Mouse (Mus musculus): ENCODE measurements at regions not wholly inside any gene's neighbourhood (a gene's known extent, or its start where the extent isn't known, plus 50 kb on each side); places are given as distances from the start of the nearest gene placed in this dataset.
A peak's percentile ranks its signal among the peaks of the same experiment; 100 is the strongest.
"Not testable (repeated sequence)": the region's sequence is repeated elsewhere in the genome, so short reads cannot be mapped to it uniquely, and the experiment has no call there.

- no peak for DNase-seq (ENCODE audit: low spot score)
Observed at GRCm38 (mm10) chr12:77058596-77059190, 96.7 kb upstream of the Max start.

GRCm38 (mm10) chr12:77056748-77057370, 94.9 kb upstream of the Max start:
- peak; percentile 69 for DNase-seq (ENCODE audit: low spot score)

GRCm38 (mm10) chr12:77054700-77055099, 92.7 kb upstream of the Max start:
- DNase-seq (ENCODE audit: low spot score) = no peak

GRCm38 (mm10) chr12:77054211-77054610, 92.2 kb upstream of the Max start:
- no peak for DNase-seq (ENCODE audit: low spot score)

GRCm38 (mm10) chr12:77052853-77053252, 90.9 kb upstream of the Max start:
- peak; percentile 73 for DNase-seq (ENCODE audit: low spot score)

GRCm38 (mm10) chr12:77048380-77048779, 86.4 kb upstream of the Max start:
- DNase-seq (ENCODE audit: low spot score) = no peak

GRCm38 (mm10) chr12:77047273-77047672, 85.3 kb upstream of the Max start:
- DNase-seq (ENCODE audit: low spot score) = no peak

- no peak for DNase-seq (ENCODE audit: low spot score)
Observed at GRCm38 (mm10) chr12:77045956-77046355, 84.0 kb upstream of the Max start.

GRCm38 (mm10) chr12:77045356-77045755, 83.4 kb upstream of the Max start:
- no peak for DNase-seq (ENCODE audit: low spot score)

GRCm38 (mm10) chr12:77042356-77042755, 80.4 kb upstream of the Max start:
- no peak for DNase-seq (ENCODE audit: low spot score)

GRCm38 (mm10) chr12:77041141-77041540, 79.1 kb upstream of the Max start:
- DNase-seq (ENCODE audit: low spot score) = no peak

GRCm38 (mm10) chr12:77039953-77040305, 77.9 kb upstream of the Max start:
- DNase-seq (ENCODE audit: low spot score) = peak; percentile 33

GRCm38 (mm10) chr12:77039295-77039952, 77.4 kb upstream of the Max start:
- peak; percentile 50 for DNase-seq (ENCODE audit: low spot score)

GRCm38 (mm10) chr12:77035676-77036075, 73.7 kb upstream of the Max start:
- no peak for DNase-seq (ENCODE audit: low spot score)

GRCm38 (mm10) chr12:77031448-77031847, 69.4 kb upstream of the Max start:
- no peak for DNase-seq (ENCODE audit: low spot score)

- DNase-seq (ENCODE audit: low spot score) = no peak
Observed at GRCm38 (mm10) chr12:77025431-77025879, 63.5 kb upstream of the Max start.

GRCm38 (mm10) chr12:77022538-77022937, 60.5 kb upstream of the Max start:
- no peak for DNase-seq (ENCODE audit: low spot score)

GRCm38 (mm10) chr12:77021881-77022280, 59.9 kb upstream of the Max start:
- DNase-seq (ENCODE audit: low spot score) = no peak

GRCm38 (mm10) chr12:77019708-77020511, 57.9 kb upstream of the Max start:
- peak; percentile 9 for DNase-seq (ENCODE audit: low spot score)

GRCm38 (mm10) chr12:77019148-77019547, 57.1 kb upstream of the Max start:
- DNase-seq (ENCODE audit: low spot score) = not testable (repeated sequence)

- no peak for DNase-seq (ENCODE audit: low spot score)
Observed at GRCm38 (mm10) chr12:77018373-77018772, 56.4 kb upstream of the Max start.

- no peak for DNase-seq (ENCODE audit: low spot score)
Observed at GRCm38 (mm10) chr12:77014908-77015307, 52.9 kb upstream of the Max start.

Data from thymus, postnatal 0 days (tissue).